Mouse (Mus musculus): ENCODE results near the gene Ros1. TPM values are rescaled to one million over a fixed set of nuclear protein-coding genes. Genes with fewer than 3 reads are reported as not detected.

Gene Ros1
- total and polyA plus RNA-seq, 3 experiments = not detected

DNA sequence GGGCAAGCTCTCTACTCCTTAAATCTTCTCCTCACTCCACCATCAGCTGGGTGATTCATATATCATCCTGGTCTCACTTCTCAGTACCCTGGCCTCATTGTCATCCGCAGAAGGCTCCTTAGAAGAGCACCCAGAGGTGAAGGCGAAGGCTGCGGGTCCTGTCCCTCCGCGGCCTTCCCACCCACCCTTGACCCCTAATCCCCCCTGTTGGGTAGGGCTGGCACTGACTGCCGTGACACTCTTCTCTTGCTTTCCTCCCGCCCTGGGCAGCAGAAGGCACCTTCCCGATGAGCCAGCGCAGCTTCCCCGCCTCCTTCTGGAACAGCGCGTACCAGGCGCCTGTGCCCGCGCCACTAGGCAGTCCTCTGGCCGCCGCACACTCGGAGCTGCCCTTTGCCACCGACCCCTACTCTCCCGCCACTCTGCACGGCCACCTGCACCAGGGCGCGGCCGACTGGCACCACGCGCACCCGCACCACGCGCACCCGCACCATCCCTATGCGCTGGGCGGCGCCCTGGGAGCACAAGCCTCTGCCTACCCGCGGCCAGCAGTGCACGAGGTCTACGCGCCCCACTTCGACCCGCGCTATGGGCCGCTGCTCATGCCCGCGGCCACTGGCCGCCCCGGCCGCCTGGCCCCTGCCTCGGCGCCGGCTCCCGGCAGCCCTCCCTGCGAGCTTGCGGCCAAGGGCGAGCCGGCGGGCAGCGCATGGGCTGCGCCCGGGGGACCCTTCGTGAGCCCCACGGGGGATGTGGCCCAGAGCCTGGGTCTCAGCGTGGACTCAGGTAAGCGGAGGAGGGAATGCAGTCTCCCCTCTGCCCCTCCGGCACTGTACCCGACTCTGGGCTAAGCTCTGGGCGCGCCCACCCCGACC lies 167.6 kb downstream of the Ros1 start:
- no peak for DNase-seq (ENCODE audit: extremely low read depth)
- Histone ChIP-seq H3K4me3 (replicated peaks in 1 of 3; ENCODE audit: low read depth in 2 of 3, low read length in 2 of 3, poor library complexity in 1 of 3) (no peak overlapping the region), H3K27me3 (replicated peaks) (no peaks in the 10 kb centered on the region), H3K27ac (ENCODE audit: insufficient read depth, low read depth) (no peak overlapping the region), H3K79me2 (replicated peaks; ENCODE audit: control insufficient read depth, extremely low read depth, insufficient read depth, poor library complexity, severe bottlenecking) (no peaks in the 10 kb centered on the region), H3K4me2 (ENCODE audit: insufficient read depth, low read depth, poor library complexity, severe bottlenecking) (no peak overlapping the region), H3K4me1 (ENCODE audit: control insufficient read depth in 1 of 2, insufficient read depth in 2 of 2) (no peaks in the 10 kb centered on the region), H3K36me3 (replicated peaks in 1 of 2; ENCODE audit: control insufficient read depth in 1 of 2, insufficient read depth in 1 of 2, low read length in 1 of 2) (no peaks in the 10 kb centered on the region), H3K9me3 (replicated peaks; ENCODE audit: low read length) (peaks cover 7% of the 10 kb centered on the region), H3K9ac (ENCODE audit: insufficient read depth, low read depth) (no peak overlapping the region)
- dilution Hi-C loops (cut with MboI; ENCODE audit: extremely low pct_ligation_motif_present, extremely low pct_unique_long_range_greater_than_20kb, low sequenced_read_pairs) = no loop called here
- TF ChIP-seq ELF1 (IDR thresholded peaks at IDR 0.05; ENCODE audit: low read depth, low read length) (no peak), MYC (IDR thresholded peaks at IDR 0.05; ENCODE audit: low read depth, low read length) (no peak), EP300 (IDR thresholded peaks at IDR 0.05; ENCODE audit: low read length) (no peak), RAD21 (IDR thresholded peaks at IDR 0.05; ENCODE audit: low read depth, low read length) (no peak), CTCF (conservative IDR thresholded peaks at IDR 0.05 in 1 of 2, IDR thresholded peaks at IDR 0.05 in 1 of 2; ENCODE audit: low read depth in 2 of 2, low read length in 2 of 2) (no peak), E2F4 (IDR thresholded peaks at IDR 0.05; ENCODE audit: insufficient replicate concordance, low read depth, low read length) (no peak), POLR2AphosphoS2 (IDR thresholded peaks at IDR 0.05; ENCODE audit: low read depth, low read length) (no peak), USF2 (conservative IDR thresholded peaks at IDR 0.05; ENCODE audit: low read depth, low read length) (no peak)
- in situ Hi-C loops (cut with MboI; ENCODE audit: low pct_ligation_motif_present, low pct_unique_long_range_greater_than_20kb, low sequenced_read_pairs) = no loop called here

DNA sequence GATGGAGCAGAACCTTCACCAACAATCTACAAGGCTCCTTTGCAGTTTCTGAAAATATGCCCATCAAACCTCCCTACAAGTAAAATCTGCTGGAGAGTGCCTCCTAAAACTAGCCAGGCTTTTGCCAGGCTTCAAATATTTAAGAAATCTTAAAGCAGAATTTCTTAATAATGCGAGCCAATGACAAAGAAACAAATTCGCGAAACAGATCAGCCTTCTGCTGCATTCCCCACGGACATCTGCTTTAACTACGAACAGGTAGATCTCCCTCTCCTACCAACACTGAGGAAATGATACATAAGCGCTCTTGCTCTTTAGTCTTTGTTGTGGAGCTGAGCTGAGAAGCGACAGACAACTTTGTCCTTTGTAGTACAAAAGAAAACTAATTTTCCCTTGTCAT lies 169.2 kb downstream of the Ros1 start:
- no peak for TF ChIP-seq NELFE (IDR thresholded peaks at IDR 0.05; ENCODE audit: low read depth, low read length)
- TF ChIP-seq BHLHE40 (IDR thresholded peaks at IDR 0.05; ENCODE audit: low read depth, low read length) = no peak
- TF ChIP-seq CHD2 (IDR thresholded peaks at IDR 0.05; ENCODE audit: low read length) = no peak
- no peak for TF ChIP-seq TBP (conservative IDR thresholded peaks at IDR 0.05; ENCODE audit: low read depth, low read length)
- no peak for TF ChIP-seq HCFC1 (IDR thresholded peaks at IDR 0.05; ENCODE audit: low read depth, low read length)
- no peak for TF ChIP-seq EP300 (IDR thresholded peaks at IDR 0.05; ENCODE audit: low read length)
- TF ChIP-seq ELF1 (IDR thresholded peaks at IDR 0.05; ENCODE audit: low read depth, low read length) = no peak
- no peak for TF ChIP-seq SMC3 (IDR thresholded peaks at IDR 0.05; ENCODE audit: low read depth, low read length)
- TF ChIP-seq MXI1 (IDR thresholded peaks at IDR 0.05; ENCODE audit: low read depth, low read length) = no peak
- TF ChIP-seq USF1 (IDR thresholded peaks at IDR 0.05; ENCODE audit: low read depth, low read length) = no peak
- TF ChIP-seq JUND (conservative IDR thresholded peaks at IDR 0.05; ENCODE audit: low read depth, low read length) = no peak
- H3K4me3 ChIP-seq (replicated peaks in 1 of 3; ENCODE audit: low read depth in 2 of 3, low read length in 2 of 3, poor library complexity in 1 of 3) = no peak overlapping the region
- H3K79me2 ChIP-seq (replicated peaks; ENCODE audit: control insufficient read depth, extremely low read depth, insufficient read depth, poor library complexity, severe bottlenecking) = no peaks in the 10 kb centered on the region
- no peaks in the 10 kb centered on the region for H3K27me3 ChIP-seq (replicated peaks)
- in situ Hi-C loops (cut with MboI; ENCODE audit: low pct_ligation_motif_present, low pct_unique_long_range_greater_than_20kb, low sequenced_read_pairs) (no loop called here), dilution Hi-C loops (cut with MboI; ENCODE audit: extremely low pct_ligation_motif_present, extremely low pct_unique_long_range_greater_than_20kb, low sequenced_read_pairs) (no loop called here)
- no peak for DNase-seq (ENCODE audit: extremely low read depth)
- H3K4me1 ChIP-seq (ENCODE audit: control insufficient read depth in 1 of 2, insufficient read depth in 2 of 2) = no peaks in the 10 kb centered on the region
- H3K27ac ChIP-seq (ENCODE audit: insufficient read depth, low read depth) = no peak overlapping the region
- no peaks in the 10 kb centered on the region for H3K36me3 ChIP-seq (replicated peaks in 1 of 2; ENCODE audit: control insufficient read depth in 1 of 2, insufficient read depth in 1 of 2, low read length in 1 of 2)
- no peak overlapping the region for H3K9ac ChIP-seq (ENCODE audit: insufficient read depth, low read depth)
- no peak overlapping the region for H3K4me2 ChIP-seq (ENCODE audit: insufficient read depth, low read depth, poor library complexity, severe bottlenecking)
- H3K9me3 ChIP-seq (replicated peaks; ENCODE audit: low read length) = peaks cover 9% of the 10 kb centered on the region

Measured in CH12.LX (cell line).